Comparison of ENCODE assay signal across 28 mouse cellular contexts in genomic region chr2:135851964-135852363, GRCm38 (mm10).
DNase-seq lines count a peak whose midpoint lies in the region; ATAC-seq and TF ChIP-seq lines count a peak whose summit lies in the region.
"Had no signal": no experiment of that assay in that cellular context is flagged by ENCODE, and none has a peak within 500 bp of the region (broad histone marks: within the 10 kb centered on the region; RNA-seq: fewer than 3 reads in every experiment).

No protein-coding gene starts in this region.

- H3K4me3 ChIP-seq in cerebellum, adult 2 months (replicated peaks; ENCODE audit: insufficient read depth, low read depth, low read length) = no peak overlapping the region
- H3K4me3 ChIP-seq in heart, embryonic 13.5 days = no peak overlapping the region
- no peak overlapping the region for H3K4me3 ChIP-seq in kidney, embryonic 15.5 days (replicated peaks)
- H3K4me3 ChIP-seq in midbrain, postnatal 0 days (ENCODE audit: low read depth, low read length) = no peak overlapping the region
- no peak overlapping the region for H3K4me3 ChIP-seq in midbrain, embryonic 14.5 days (replicated peaks; ENCODE audit: low read depth, low read length)
- H3K4me3 ChIP-seq: forebrain, embryonic 10.5 days; hindbrain, embryonic 15.5 days; intestine, embryonic 15.5 days; limb, embryonic 15.5 days; liver, embryonic 15.5 days; neural tube, embryonic 12.5 days had no signal

- H3K9me3 ChIP-seq in heart, embryonic 13.5 days = no peaks in the 10 kb centered on the region
- H3K9me3 ChIP-seq in kidney, embryonic 15.5 days (replicated peaks) = no peaks in the 10 kb centered on the region
- H3K9me3 ChIP-seq in midbrain, postnatal 0 days (ENCODE audit: low read length) = no peaks in the 10 kb centered on the region
- H3K9me3 ChIP-seq in midbrain, embryonic 14.5 days (ENCODE audit: control insufficient read depth, low read length) = no peaks in the 10 kb centered on the region
- H3K9me3 ChIP-seq: forebrain, embryonic 10.5 days; hindbrain, embryonic 15.5 days; intestine, embryonic 15.5 days; limb, embryonic 15.5 days; liver, embryonic 15.5 days; neural tube, embryonic 12.5 days had no signal

- TF ChIP-seq CTCF in cerebellum, adult 2 months (IDR thresholded peaks at IDR 0.05; ENCODE audit: borderline replicate concordance, insufficient read depth, low read depth, low read length) = no peak
- no peak for TF ChIP-seq CTCF in midbrain, postnatal 0 days (IDR thresholded peaks at IDR 0.05)

- no peak overlapping the region for H3K9ac ChIP-seq in heart, embryonic 13.5 days
- no peak overlapping the region for H3K9ac ChIP-seq in kidney, embryonic 15.5 days
- H3K9ac ChIP-seq in midbrain, postnatal 0 days (replicated peaks; ENCODE audit: low read length, poor library complexity, severe bottlenecking) = no peak overlapping the region
- H3K9ac ChIP-seq in midbrain, embryonic 14.5 days (replicated peaks; ENCODE audit: low read length) = no peak overlapping the region
- H3K9ac ChIP-seq: hindbrain, embryonic 15.5 days; intestine, embryonic 15.5 days; limb, embryonic 15.5 days; liver, embryonic 15.5 days; neural tube, embryonic 12.5 days had no signal

- DNase-seq in cerebellum, adult 2 months = peak in 1 of 2 experiments; percentile 15
- no peak for DNase-seq in cerebellum, postnatal 14 days
- DNase-seq in heart, postnatal 36 days = no peak
- no peak for DNase-seq in kidney, postnatal 14 days
- DNase-seq in midbrain, postnatal 0 days (ENCODE audit: low spot score) = no peak
- DNase-seq in midbrain, embryonic 14.5 days = no peak
- DNase-seq: adrenal gland, adult 8-10 months; cerebellum, adult 8-10 months; gastrocnemius, postnatal 25 days; kidney, adult 8-10 months; kidney, postnatal 25 days; left cerebral cortex, postnatal 4 days; retina, postnatal 1 day; right cerebral cortex, postnatal 25 days; spleen, adult 18-20 months had no signal

- TF ChIP-seq POLR2A in cerebellum, adult 2 months (IDR thresholded peaks at IDR 0.05; ENCODE audit: borderline replicate concordance, insufficient read depth, low read length) = no peak

- peak overlapping the region; percentile 8; the same call in 1 of the 2 replicates for H3K27ac ChIP-seq in cerebellum, adult 2 months (ENCODE audit: insufficient read depth, low read length)
- peak overlapping the region; percentile 46 for H3K27ac ChIP-seq in heart, embryonic 13.5 days (replicated peaks)
- H3K27ac ChIP-seq in kidney, embryonic 15.5 days = peak overlapping the region; percentile 18; the same call in 1 of the 2 replicates
- H3K27ac ChIP-seq in midbrain, postnatal 0 days (ENCODE audit: low read depth, low read length) = peak overlapping the region; percentile 32; the same call in 1 of the 2 replicates
- H3K27ac ChIP-seq in midbrain, embryonic 14.5 days (replicated peaks; ENCODE audit: low read depth, low read length) = no peak overlapping the region
- H3K27ac ChIP-seq: forebrain, embryonic 10.5 days; hindbrain, embryonic 15.5 days; intestine, embryonic 15.5 days; limb, embryonic 15.5 days; liver, embryonic 15.5 days; macrophage; neural tube, embryonic 12.5 days had no signal

- no peak for ATAC-seq in heart, embryonic 13.5 days (ENCODE audit: extremely low read depth, insufficient number of reproducible peaks, low FRiP score, low TSS enrichment)
- ATAC-seq in kidney, embryonic 15.5 days (replicated peaks; ENCODE audit: low FRiP score) = no peak
- no peak for ATAC-seq in midbrain, postnatal 0 days (ENCODE audit: low FRiP score)
- no peak for ATAC-seq in midbrain, embryonic 14.5 days (ENCODE audit: low FRiP score, low TSS enrichment)
- ATAC-seq: activated CD4-positive, CD25-positive, alpha-beta regulatory T cell, adult 4 months; forebrain, embryonic 16.5 days; intestine, embryonic 15.5 days; lung, postnatal 0 days had no signal

- H3K36me3 ChIP-seq in heart, embryonic 13.5 days = no peaks in the 10 kb centered on the region
- H3K36me3 ChIP-seq in kidney, embryonic 15.5 days = no peaks in the 10 kb centered on the region
- no peaks in the 10 kb centered on the region for H3K36me3 ChIP-seq in midbrain, postnatal 0 days (ENCODE audit: insufficient read depth, low read length)
- no peaks in the 10 kb centered on the region for H3K36me3 ChIP-seq in midbrain, embryonic 14.5 days (ENCODE audit: control insufficient read depth, insufficient read depth, low read length)
- H3K36me3 ChIP-seq: forebrain, embryonic 10.5 days; hindbrain, embryonic 15.5 days; intestine, embryonic 15.5 days; limb, embryonic 15.5 days; liver, embryonic 15.5 days; neural tube, embryonic 12.5 days had no signal

- intact Hi-C loops in heart, postnatal 36 days (cut with DNase I) = no loop called here

- H3K4me1 ChIP-seq in cerebellum, adult 2 months (ENCODE audit: control insufficient read depth, insufficient read depth, low read length) = peaks cover 24% of the 10 kb centered on the region
- H3K4me1 ChIP-seq in heart, embryonic 13.5 days = peaks cover 36% of the 10 kb centered on the region
- H3K4me1 ChIP-seq in kidney, embryonic 15.5 days = peaks cover 3% of the 10 kb centered on the region; the same call in 1 of the 2 replicates
- H3K4me1 ChIP-seq in midbrain, postnatal 0 days (ENCODE audit: insufficient read depth, low read length) = 0 out of 2 replicates have a peak, but pooled peaks cover 2% of the 10 kb centered on the region
- H3K4me1 ChIP-seq in midbrain, embryonic 14.5 days (ENCODE audit: control insufficient read depth, insufficient read depth, low read length) = peaks cover 8% of the 10 kb centered on the region; the same call in 1 of the 2 replicates
- H3K4me1 ChIP-seq: intestine, embryonic 15.5 days; limb, embryonic 15.5 days; liver, embryonic 15.5 days had no signal

- H3K4me2 ChIP-seq in heart, embryonic 13.5 days = no peak overlapping the region
- no peak overlapping the region for H3K4me2 ChIP-seq in kidney, embryonic 15.5 days
- H3K4me2 ChIP-seq in midbrain, postnatal 0 days (ENCODE audit: low read depth, low read length, poor library complexity, severe bottlenecking) = no peak overlapping the region
- H3K4me2 ChIP-seq in midbrain, embryonic 14.5 days (ENCODE audit: low read length) = no peak overlapping the region
- H3K4me2 ChIP-seq: heart, embryonic 11.5 days; hindbrain, embryonic 15.5 days; intestine, embryonic 15.5 days; limb, embryonic 15.5 days; liver, embryonic 15.5 days; neural tube, embryonic 12.5 days had no signal

- H3K27me3 ChIP-seq in cerebellum, adult 2 months (ENCODE audit: control insufficient read depth, insufficient read depth, low read length) = no peaks in the 10 kb centered on the region
- H3K27me3 ChIP-seq in heart, embryonic 13.5 days (replicated peaks) = no peaks in the 10 kb centered on the region
- no peaks in the 10 kb centered on the region for H3K27me3 ChIP-seq in kidney, embryonic 15.5 days
- no peaks in the 10 kb centered on the region for H3K27me3 ChIP-seq in midbrain, postnatal 0 days (ENCODE audit: insufficient read depth, low read length)
- no peaks in the 10 kb centered on the region for H3K27me3 ChIP-seq in midbrain, embryonic 14.5 days (ENCODE audit: control insufficient read depth, insufficient read depth, low read length)
- H3K27me3 ChIP-seq: hindbrain, embryonic 15.5 days; intestine, embryonic 15.5 days; limb, embryonic 15.5 days; liver, embryonic 15.5 days; neural tube, embryonic 12.5 days had no signal

- 84% methylated on average over 5 of the region's 5 CpGs for WGBS in cerebellum, adult 2 months
- WGBS in heart, embryonic 13.5 days = 56% methylated on average over 5 of the region's 5 CpGs
- WGBS in kidney, embryonic 15.5 days = 74% methylated on average over 5 of the region's 5 CpGs
- WGBS in midbrain, postnatal 0 days = 78% methylated on average over 5 of the region's 5 CpGs
- 84% methylated on average over 5 of the region's 5 CpGs for WGBS in midbrain, embryonic 14.5 days
